Mouse (Mus musculus) cerebellum, adult 2 months (tissue): Measurements from ENCODE around the gene Dgkh.

Source experiments
- CTCF ChIP-seq: fragments of 200-500 bp; IDR thresholded peaks from 2 replicates; pipeline ENCODE4 v1.5.1; 2011; ENCODE audit warnings: low read depth, mild to moderate bottlenecking, control low read depth, low read length, moderate library complexity, borderline replicate concordance; ENCODE audit not compliant: insufficient read depth
- POLR2A ChIP-seq: fragments of 200-500 bp; IDR thresholded peaks from 2 replicates; pipeline ENCODE4 v1.6.1; 2011; ENCODE audit warnings: low read length, control low read depth, borderline replicate concordance; ENCODE audit not compliant: insufficient read depth

- TF ChIP-seq POLR2A (no peak), CTCF (peak; percentile 29; the same call in 1 of the 2 replicates)
Measured at GRCm38 (mm10) chr14:78669986-78670385, 62.6 kb downstream of the Dgkh start.
